Mouse (Mus musculus) cerebellum, adult 2 months (tissue): ENCODE data around the gene Nrp1.

Experiments
- CTCF ChIP-seq: fragments of 200-500 bp; IDR thresholded peaks from 2 replicates; pipeline ENCODE4 v1.5.1; 2011; ENCODE audit warnings: low read depth, mild to moderate bottlenecking, control low read depth, low read length, moderate library complexity, borderline replicate concordance; ENCODE audit not compliant: insufficient read depth
- POLR2A ChIP-seq: fragments of 200-500 bp; IDR thresholded peaks from 2 replicates; pipeline ENCODE4 v1.6.1; 2011; ENCODE audit warnings: low read length, control low read depth, borderline replicate concordance; ENCODE audit not compliant: insufficient read depth

GRCm38 (mm10) chr8:128466681-128467430, 108.5 kb downstream of the Nrp1 start:
- TF ChIP-seq CTCF (no peak), POLR2A (no peak)
